Mouse (Mus musculus) left cerebral cortex, adult 18-20 months (tissue): ENCODE measurements at regions not wholly inside any gene's neighbourhood (a gene's known extent, or its start where the extent isn't known, plus 50 kb on each side); places are given as distances from the start of the nearest gene placed in this dataset.
"Not testable (repeated sequence)": the region's sequence is repeated elsewhere in the genome, so short reads cannot be mapped to it uniquely, and the experiment has no call there.

ENCODE experiments used
- DNase-seq, 2 experiments: peaks; one replicate each; pipeline ENCODE4 v3.0.0; 2021 to 2022; ENCODE audit warnings: low spot score in 2 of 2, mixed read lengths in 1 of 2

DNA sequence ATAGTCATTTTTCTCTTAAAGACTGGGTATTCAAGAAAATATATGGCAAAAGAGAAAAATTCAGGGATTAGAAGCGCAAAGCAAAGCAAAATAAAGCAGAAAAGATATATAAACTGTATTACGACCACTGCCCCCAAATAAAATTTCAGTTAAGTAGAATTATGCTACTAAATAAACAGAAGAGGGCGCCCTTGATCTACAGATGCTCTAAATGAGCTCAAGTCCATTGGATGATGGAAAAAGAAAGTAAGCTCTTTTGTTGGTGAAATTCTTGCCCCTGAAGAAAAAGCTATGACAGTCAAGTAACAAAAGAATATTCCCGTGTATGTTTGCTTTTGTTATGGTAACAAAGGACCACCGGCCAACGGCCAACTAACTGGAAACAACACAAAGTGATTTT lies 165.5 kb upstream of the Stk26 start:
- DNase-seq, result no peak

DNA sequence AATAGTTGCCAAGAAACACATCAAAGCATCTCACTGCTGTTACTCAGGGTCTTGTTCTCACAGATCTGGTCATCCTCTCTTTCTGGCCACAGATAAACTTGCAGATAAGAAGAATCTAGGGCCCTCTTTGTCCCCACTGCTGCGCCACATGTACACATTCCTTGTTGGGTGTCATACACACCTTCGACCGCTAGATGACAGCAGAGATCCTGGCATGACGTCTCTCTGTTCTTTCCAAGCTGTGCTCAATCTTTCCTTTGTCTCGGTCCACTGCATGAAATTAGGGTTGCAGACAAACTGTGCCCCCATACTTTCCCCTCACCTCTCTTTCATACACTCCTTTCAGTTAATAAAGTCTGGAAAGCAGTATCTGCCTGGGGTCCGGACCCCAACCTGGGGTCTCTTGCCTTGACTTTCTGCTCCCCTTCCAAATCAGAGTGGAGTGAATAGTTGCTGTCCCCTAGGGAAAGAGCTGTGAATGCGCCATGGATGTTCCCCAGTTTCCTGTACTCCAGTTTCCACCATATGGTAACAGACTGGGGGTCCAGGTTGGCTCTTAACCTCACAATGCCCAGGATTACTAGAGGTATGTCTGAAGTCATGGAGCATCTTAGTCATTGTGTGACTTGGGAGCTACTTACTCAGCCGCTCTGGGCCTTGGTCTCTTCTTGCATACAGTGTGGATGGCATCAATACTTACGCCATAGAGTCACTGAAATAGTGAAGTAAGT lies 182.8 kb upstream of the Stk26 start:
- DNase-seq, result peak; percentile 38 to 56

DNA sequence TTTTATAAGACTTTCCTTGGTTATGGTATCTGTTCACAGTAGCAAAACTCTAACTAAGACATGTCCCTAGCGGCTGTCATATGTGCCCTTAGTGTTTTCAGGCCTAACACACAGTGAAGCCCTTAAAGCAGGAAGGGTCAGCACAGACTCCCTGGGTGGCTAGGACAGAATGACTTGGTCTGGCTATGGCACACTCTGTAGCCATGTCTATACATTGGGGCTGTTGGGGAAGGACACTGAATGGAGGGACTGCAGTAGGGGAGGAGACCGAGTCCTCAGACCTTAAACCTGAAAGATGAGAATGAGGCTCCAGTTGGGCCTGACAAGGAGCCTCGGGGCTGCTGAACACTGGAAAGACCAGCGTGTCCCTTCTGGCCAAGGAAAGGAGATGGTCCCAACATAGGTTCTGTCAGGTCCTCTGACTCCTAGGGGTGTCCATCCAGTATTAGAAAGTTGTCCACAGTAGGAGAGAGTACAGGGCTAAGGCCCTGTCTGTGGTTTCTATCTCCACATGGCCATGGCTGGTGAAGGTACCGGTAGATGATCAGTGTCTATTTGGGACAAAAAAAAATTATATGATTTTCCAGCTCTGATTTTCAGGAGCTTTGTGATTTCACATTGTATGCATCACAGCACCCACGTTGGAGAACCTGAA lies 183.5 kb upstream of the Stk26 start:
- DNase-seq, result no peak

DNA sequence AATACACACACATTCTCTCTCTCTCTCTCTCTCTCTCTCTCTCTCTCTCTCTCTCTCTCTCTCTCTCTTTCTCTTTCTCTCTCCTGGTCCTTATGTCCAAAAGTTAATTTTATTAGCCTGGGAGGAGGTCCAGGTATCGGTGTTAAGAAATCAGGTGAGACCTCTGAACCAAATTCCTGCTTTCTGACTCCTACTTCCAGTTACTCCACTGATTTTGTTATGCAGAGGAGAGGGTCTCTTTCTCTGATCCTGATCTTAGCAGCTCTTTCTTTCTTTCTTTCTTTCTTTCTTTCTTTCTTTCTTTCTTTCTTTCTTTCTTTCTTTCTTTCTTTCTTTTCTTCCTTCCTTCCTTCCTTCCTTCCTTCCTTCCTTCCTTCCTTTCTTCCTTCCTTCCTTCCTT lies 185.5 kb upstream of the Stk26 start:
- not testable (repeated sequence) for DNase-seq

DNA sequence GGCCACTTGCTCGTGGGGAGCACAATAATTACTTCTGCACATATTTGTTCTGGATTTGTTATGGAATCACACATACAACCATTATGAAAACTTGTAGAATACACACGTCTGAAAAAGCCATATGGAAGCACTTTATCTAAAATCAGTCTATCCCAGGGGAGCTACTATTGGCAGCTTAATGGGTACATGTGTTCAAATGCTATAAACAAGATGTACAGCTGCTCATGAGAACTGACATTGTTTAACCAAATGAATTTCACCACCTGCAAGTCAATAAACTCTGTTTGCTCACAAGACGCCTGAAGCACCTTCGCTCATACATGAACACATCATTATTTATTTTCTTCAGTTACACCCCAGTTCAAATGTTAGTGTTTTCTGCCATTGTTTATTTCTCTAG lies 199.5 kb upstream of the Stk26 start:
- no peak for DNase-seq

DNA sequence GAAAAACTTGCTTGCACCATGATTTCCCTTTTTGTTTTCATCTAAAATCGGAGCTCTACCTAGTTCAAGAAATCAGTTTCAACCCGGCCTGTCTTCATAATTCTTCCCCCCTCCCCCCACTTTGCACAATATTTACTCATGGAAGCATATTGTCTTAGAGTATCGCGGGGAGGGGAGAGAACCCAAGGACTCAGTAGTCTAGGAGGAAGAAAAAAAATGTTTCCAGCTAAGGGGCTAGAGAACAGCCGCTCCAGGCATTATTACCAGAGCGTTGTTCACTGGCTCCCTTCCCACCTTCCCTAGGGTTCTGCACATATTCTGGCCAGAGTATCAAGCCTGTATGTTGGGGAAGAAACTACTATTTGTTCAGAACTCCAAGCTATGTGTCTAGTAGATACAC lies 205.2 kb upstream of the Stk26 start:
- DNase-seq, result no peak

DNA sequence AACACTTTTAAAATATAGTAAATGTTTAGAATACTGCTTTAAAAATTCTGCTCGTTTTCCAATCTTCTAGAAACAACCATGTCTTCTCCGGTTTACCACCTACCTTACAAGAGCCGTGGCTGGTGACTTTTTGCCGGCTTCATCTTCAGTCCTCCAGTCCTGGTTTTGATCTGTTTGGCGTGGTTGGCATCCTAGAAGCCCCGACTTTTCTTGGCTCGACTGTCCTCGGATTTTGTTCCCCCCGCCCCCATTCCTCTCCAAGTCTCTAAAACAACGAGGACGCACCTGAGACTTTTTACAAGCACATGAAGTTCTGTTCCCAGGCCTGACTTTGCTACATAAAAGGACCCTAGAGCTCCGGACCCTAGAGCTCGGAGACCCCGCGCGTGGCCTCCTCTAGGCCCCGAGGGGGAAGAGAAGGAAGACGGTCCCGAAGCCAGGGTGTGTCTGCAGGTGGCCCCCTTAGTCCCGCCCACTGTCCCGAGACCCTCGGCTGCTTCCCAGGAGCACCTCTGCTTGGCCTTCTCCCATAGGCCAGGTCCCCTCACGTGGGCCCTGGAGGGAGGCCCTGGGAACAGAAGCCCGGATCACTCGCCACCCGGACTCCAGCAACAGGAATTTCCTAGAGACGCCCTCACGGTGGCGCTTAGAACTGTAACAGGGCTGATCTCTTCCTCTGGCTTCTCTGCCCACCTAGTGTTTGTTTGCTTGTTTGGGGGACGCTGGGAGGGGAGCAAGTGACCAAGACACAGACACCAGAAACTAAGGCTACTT lies 205.8 kb upstream of the Stk26 start:
- peak; percentile 68 to 79 for DNase-seq

DNA sequence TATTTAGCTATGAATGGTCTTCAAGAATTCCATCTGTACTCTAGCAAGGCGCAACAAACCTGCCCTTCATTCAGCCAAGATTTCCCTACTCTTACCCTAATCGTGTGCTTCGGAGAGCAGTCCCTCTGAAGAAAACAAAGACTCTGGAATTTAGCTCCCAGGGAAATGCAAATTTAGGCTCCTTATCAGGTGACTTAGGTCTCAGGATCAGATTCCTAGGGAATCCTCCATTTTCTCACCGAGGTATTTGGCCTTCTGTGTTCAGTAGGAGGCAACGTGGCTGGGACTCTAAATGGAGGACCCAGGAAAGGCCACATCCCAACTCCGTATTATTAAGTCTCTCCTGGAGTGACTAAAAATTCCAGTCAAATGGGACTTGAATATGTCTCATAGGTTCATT lies 204.2 kb upstream of the Olfr1324 start:
- no peak for DNase-seq

DNA sequence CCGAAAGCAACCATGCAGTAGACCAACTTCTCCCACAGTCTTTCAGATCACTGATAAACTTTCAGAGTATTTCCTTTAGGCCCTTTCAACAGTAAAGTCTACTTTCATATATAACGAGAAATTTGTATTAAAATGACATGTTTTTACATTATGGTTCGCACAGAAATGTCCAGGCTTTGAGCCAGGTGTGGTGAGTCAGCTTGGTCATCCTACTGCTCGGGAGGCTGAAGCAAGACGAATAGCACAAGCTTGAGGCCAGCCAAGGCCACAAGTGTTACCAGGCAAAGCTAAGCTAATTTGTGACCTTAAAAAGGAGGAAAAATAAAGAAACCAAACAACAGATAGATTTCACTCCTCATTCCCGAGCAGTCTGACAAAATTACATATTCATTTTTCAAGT lies 197.0 kb upstream of the Olfr1324 start:
- DNase-seq, result no peak

DNA sequence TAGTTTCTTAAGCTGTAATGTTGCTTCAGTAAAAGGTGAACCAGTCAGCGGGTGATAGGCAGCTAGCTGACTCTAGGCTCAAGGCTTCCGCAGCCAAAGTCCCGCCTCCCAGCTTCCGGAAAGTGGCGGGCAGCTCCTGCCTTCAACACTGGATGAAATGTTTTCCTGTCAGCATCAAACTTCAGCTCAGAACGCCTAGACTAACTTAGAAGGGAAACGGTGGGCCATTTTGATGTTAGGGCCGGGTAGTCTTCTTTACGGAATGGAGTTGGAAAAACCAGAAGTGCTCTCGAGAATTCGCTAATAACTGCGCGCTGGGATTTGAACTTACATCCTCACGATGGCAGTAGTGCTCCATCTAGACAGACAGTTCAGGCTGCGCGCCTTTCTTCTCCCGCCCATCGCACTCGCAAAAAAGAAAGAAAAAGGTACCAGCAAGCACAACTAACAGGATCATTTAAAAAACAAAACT lies 194.7 kb upstream of the Olfr1324 start:
- DNase-seq, result peak in 1 of 2 experiments; percentile 75

DNA sequence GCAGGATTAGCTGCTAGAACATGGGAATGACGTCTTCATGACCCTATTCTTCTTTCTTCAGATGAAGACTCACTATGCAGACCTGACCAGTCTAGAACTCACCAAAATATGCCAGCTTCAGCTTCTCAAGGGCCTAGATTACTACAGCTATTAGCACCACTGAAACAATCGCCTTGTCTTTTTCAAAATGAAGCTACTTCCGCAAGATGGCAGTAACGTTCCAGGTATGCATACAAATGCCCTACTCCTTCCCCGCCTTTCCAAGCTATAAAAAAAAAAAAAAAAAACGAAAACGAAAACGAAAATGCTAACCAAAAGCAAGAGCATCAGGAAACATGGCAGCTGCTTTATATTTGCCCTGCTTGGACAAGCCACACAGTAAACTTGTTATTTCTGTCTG lies 192.6 kb upstream of the Olfr1324 start:
- DNase-seq, result no peak

DNA sequence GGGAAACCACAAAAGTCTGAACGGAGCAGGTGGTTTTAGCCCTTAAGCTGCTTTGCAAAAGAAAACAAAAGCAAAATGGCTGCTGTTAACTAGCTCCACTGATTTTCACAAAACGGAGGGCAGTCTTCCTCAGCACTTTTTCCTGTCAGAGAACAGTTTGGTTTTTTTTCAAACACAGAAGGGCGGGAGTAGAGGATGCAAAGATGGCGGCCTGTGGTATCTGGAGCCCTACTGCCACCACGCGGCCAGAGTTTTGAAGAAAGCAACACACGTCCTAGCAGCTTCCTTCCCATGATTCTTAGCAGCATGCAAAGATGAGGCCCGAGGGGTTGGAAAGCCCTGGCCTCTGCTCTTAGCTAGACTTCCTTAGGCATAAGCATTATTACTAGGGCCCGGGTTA lies 191.6 kb upstream of the Olfr1324 start:
- DNase-seq, result peak in 1 of 2 experiments; percentile 77

DNA sequence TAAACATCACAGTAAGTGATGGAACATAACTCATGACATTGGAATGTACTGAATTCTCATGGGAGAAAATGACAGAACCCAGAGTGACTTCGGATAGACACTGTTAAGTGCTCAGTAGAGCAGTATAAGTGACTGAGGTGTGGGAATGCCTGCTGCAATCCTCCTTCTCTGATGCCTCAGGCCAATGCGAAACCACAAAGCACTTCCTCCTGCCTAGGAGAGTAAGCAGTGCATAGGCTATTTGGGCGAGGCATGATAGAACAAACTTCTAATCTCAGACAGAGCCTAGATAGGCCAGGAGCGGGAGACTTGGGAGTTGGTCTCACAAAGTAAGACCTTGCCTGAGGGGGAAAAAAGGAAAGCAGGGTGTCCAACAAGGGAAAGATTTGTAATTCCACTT lies 190.6 kb upstream of the Olfr1324 start:
- DNase-seq, result no peak

DNA sequence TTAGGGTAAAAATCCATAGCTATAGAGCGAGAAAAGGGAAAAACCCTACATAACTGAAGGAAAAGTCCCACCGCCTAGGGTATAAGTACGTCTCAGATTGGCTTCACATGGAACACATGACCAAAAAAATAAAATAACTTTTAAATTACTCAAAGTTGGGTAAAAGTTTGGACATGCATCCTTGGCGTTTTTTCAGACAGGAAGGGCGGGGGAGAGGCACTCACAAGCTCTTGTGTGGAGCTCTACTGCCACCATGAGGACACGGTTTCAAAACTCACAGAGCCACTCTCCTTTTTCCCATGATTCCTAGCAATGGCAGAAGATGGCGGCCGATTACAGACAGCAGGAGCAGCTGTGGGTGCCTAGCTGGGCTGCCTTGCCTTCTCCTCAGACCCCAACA lies 188.6 kb upstream of the Olfr1324 start:
- peak in 1 of 2 experiments; percentile 80 for DNase-seq

DNA sequence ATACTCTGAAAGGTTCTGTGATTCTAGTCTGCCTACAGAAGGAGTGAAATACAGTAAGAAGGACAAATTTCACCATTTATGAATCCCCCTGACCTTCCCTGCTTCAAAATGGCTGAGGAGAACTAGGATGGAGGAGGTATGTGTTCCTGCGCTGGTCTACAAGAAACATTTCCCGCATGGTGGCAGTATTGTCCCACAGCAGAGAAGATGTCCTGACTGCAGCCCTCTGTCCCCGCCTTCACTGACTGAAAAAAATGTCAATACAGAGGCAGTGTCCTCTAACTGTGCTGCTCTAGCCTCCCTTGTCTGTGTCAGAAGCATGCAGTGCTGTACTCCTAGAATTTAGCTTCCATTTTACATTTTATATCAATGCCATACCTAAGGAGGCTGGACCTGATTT lies 186.6 kb upstream of the Olfr1324 start:
- peak in 1 of 2 experiments; percentile 81 for DNase-seq

DNA sequence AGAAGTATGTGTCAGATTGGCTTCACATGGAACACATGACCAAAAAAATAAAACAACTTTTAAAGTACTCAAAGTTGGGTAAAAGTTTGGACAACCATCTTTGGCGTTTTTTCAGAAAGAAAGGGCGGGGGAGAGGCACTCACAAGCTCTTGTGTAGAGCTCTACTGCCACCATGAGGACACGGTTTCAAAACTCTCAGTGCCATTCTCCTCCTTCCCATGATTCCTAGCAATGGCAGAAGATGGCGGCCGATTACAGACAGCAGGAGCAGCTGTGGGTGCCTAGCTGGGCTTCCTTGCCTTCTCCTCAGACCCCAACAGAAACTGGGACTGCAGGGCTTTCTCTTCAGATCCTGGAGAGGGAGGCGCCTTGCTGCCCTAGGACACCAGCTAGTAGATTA lies 186.1 kb upstream of the Olfr1324 start:
- peak in 1 of 2 experiments; percentile 52 for DNase-seq

DNA sequence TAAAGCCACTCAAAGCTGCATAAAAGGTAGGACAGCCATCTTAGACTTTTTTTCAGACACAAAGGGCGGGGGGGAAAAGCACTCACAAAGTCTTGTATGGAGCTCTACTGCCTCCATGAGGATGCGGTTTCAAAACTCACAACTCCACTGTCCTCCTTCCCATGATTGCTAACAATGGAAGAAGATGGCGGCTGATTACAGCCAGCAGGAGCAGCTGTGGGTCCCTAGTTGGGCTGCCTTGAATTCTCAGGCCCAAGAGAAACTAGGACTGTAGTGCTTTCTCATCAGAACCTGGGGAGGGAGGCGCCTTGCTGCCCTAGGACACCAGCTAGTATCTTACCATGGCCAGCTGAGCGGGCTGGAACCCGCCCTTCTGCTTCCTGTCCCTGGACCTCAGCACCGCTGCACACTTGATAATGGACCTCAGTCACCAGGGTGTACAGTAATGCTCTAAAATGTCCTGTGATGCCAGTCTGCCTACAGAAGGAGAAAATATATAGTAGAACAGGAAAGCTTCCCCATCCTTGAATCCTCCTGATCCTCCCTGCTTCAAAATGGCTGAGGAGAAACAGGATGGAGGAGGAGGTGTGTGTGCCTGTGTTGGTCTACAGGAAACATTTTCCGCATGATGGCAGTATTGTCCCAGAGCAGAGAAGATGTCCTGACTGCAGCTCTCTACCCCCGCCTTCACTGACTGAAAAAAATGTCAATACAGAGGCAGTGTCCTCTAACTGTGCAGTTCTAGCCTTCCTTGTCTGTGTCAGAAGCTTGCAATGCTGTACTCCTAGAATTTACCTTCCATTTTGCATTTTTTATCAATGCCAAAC lies 183.7 kb upstream of the Olfr1324 start:
- peak in 1 of 2 experiments; percentile 81 for DNase-seq

DNA sequence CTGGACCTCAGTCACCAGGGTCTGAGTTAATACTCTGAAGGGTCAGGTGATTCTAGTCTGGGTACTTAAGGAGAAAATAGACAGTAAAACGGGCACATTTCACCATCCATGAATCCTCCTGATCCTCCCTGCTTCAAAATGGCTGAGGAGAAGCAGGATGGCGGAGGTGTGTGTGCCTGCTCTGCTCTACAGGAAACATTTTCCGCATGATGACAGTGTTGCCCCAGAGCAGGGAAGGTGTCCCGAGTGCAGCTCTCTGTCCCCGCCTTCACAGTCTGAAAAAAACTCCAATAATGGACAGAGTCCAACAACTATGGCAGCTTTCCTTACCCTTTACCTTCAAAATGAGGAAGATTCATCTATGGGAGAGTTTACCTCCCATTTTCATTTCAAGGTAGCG lies 179.8 kb upstream of the Olfr1324 start:
- not testable (repeated sequence) for DNase-seq

DNA sequence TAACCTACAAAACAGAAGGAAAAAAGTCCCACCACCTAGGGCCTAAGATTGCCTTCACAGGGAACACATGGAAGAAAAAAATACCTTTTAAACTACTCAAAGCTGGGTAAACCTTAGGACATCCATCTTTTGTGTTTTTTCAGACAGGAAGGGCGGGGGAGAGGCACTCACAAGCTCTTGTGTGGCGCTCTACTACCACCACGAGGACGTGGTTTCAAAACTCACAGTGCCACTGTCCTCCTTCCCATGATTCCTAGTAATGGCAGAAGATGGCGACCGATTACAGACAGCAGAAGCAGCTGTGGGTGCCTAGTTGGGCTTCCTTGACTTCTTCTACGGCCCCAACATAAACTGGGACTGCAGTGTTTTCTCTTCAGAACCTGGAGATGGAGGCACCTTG lies 179.3 kb upstream of the Olfr1324 start:
- DNase-seq, result peak in 1 of 2 experiments; percentile 67

DNA sequence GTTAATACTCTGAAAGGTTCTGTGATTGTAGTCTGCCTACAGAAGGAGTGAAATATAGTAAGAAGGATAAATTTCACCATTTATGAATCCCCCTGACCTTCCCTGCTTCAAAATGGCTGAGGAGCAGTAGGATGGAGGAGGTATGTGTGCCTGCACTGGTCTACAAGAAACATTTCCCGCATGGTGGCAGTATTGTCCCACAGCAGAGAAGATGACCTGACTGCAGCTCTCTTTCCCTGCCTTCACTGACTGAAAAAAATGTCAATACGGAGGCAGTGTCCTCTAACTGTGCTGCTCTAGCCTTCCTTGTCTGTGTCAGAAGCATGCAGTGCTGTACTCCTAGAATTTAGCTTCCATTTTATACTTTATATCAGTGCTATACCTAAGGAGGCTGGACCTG lies 177.2 kb upstream of the Olfr1324 start:
- peak in 1 of 2 experiments; percentile 78 for DNase-seq

DNA sequence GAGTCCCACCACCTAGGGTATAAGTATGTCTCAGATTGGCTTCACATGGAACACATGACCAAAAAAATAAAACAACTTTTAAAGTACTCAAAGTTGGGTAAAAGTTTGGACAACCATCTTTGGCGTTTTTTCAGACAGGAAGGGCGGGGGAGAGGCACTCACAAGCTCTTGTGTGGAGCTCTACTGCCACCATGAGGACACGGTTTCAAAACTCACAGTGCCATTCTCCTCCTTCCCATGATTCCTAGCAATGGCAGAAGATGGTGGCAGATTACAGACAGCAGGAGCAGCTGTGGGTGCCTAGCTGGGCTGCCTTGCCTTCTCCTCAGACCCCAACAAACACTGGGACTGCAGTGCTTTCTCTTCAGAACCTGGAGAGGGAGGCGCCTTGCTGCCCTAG lies 176.7 kb upstream of the Olfr1324 start:
- DNase-seq, result peak in 1 of 2 experiments; percentile 56
